9 mouse cellular contexts compared by ENCODE assay signal in genomic region chr4:62410325-62410724, GRCm38 (mm10). TPM values are rescaled to one million over a fixed set of nuclear protein-coding genes. Genes with fewer than 3 reads are reported as not detected.
A peak's percentile ranks its signal among the peaks of the same experiment; 100 is the strongest.
DNase-seq lines count a peak whose midpoint lies in the region; ATAC-seq and TF ChIP-seq lines count a peak whose summit lies in the region.
"Had no signal": no experiment of that assay in that cellular context is flagged by ENCODE, and none has a peak within 500 bp of the region (broad histone marks: within the 10 kb centered on the region; RNA-seq: fewer than 3 reads in every experiment).

No protein-coding gene starts in this region.

- ATAC-seq in stomach, embryonic 14.5 days (ENCODE audit: insufficient number of reproducible peaks, insufficient read depth, low FRiP score, low read depth) = no peak
- ATAC-seq in stomach, postnatal 0 days (ENCODE audit: low FRiP score, low TSS enrichment) = no peak
- no peak for ATAC-seq in limb, embryonic 14.5 days (ENCODE audit: low FRiP score, low read depth)
- no peak for ATAC-seq in stomach, embryonic 16.5 days (ENCODE audit: insufficient read depth, low FRiP score)

- H3K9me3 ChIP-seq in heart, embryonic 10.5 days = no peaks in the 10 kb centered on the region
- H3K9me3 ChIP-seq in stomach, embryonic 14.5 days (ENCODE audit: control insufficient read depth, low read depth, low read length) = no peaks in the 10 kb centered on the region
- no peaks in the 10 kb centered on the region for H3K9me3 ChIP-seq in stomach, postnatal 0 days (ENCODE audit: control insufficient read depth, low read length)
- no peaks in the 10 kb centered on the region for H3K9me3 ChIP-seq in limb, embryonic 14.5 days (ENCODE audit: control insufficient read depth, low read length)
- no peaks in the 10 kb centered on the region for H3K9me3 ChIP-seq in stomach, embryonic 16.5 days (replicated peaks; ENCODE audit: control insufficient read depth, low read length)

- H3K4me2 ChIP-seq in stomach, embryonic 14.5 days (replicated peaks; ENCODE audit: low read depth, low read length) = peak overlapping the region; percentile 81; the same call in 1 of the 2 replicates
- no peak overlapping the region for H3K4me2 ChIP-seq in stomach, postnatal 0 days (replicated peaks; ENCODE audit: low read depth)
- H3K4me2 ChIP-seq in limb, embryonic 14.5 days (replicated peaks; ENCODE audit: low read depth, low read length, severe bottlenecking) = peak overlapping the region; percentile 69
- peak overlapping the region; percentile 88 for H3K4me2 ChIP-seq in stomach, embryonic 16.5 days (ENCODE audit: low read depth, low read length)

- peak; percentile 62 for DNase-seq in heart, adult 11 months
- DNase-seq in heart, embryonic 10.5 days (ENCODE audit: low spot score) = no peak
- DNase-seq in stomach, postnatal 0 days (ENCODE audit: low spot score) = no peak
- no peak for DNase-seq in limb, embryonic 14.5 days (ENCODE audit: low spot score)
- DNase-seq in lung, postnatal 14 days = no peak
- no peak for DNase-seq in natural killer cell, adult 2 months (ENCODE audit: low spot score in 2 of 2)
- DNase-seq: thymus, postnatal 4 days had no signal

- TF ChIP-seq CTCF in stomach, postnatal 0 days (IDR thresholded peaks at IDR 0.05; ENCODE audit: low read depth) = no peak

- no peaks in the 10 kb centered on the region for H3K27me3 ChIP-seq in heart, embryonic 10.5 days (ENCODE audit: insufficient read depth, poor library complexity, severe bottlenecking)
- H3K27me3 ChIP-seq in stomach, embryonic 14.5 days (ENCODE audit: control insufficient read depth, insufficient read depth, low read length) = no peaks in the 10 kb centered on the region
- H3K27me3 ChIP-seq in stomach, postnatal 0 days (ENCODE audit: control insufficient read depth, insufficient read depth, low read length) = no peaks in the 10 kb centered on the region
- H3K27me3 ChIP-seq in limb, embryonic 14.5 days (ENCODE audit: control insufficient read depth, insufficient read depth, low read length) = no peaks in the 10 kb centered on the region
- no peaks in the 10 kb centered on the region for H3K27me3 ChIP-seq in stomach, embryonic 16.5 days (ENCODE audit: control insufficient read depth, insufficient read depth, low read length)

- H3K36me3 ChIP-seq in heart, embryonic 10.5 days = peaks cover 46% of the 10 kb centered on the region
- peaks cover 34% of the 10 kb centered on the region for H3K36me3 ChIP-seq in stomach, embryonic 14.5 days (ENCODE audit: control insufficient read depth, insufficient read depth, low read length)
- peaks cover 13% of the 10 kb centered on the region for H3K36me3 ChIP-seq in stomach, postnatal 0 days (ENCODE audit: control insufficient read depth, insufficient read depth, low read length)
- H3K36me3 ChIP-seq in limb, embryonic 14.5 days (ENCODE audit: control insufficient read depth, insufficient read depth, low read length) = peaks cover 47% of the 10 kb centered on the region
- peaks cover 16% of the 10 kb centered on the region for H3K36me3 ChIP-seq in stomach, embryonic 16.5 days (ENCODE audit: control insufficient read depth, insufficient read depth, low read length)

- peaks cover 12% of the 10 kb centered on the region for H3K4me1 ChIP-seq in heart, embryonic 10.5 days
- H3K4me1 ChIP-seq in stomach, embryonic 14.5 days (ENCODE audit: control insufficient read depth, insufficient read depth, low read length) = peaks cover 12% of the 10 kb centered on the region; the same call in 1 of the 2 replicates
- peaks cover 4% of the 10 kb centered on the region; the same call in 1 of the 2 replicates for H3K4me1 ChIP-seq in stomach, postnatal 0 days (replicated peaks; ENCODE audit: control insufficient read depth, insufficient read depth)
- H3K4me1 ChIP-seq in limb, embryonic 14.5 days (ENCODE audit: control insufficient read depth, insufficient read depth, low read length) = peaks cover 18% of the 10 kb centered on the region; the same call in 1 of the 2 replicates
- peaks cover 11% of the 10 kb centered on the region for H3K4me1 ChIP-seq in stomach, embryonic 16.5 days (ENCODE audit: control insufficient read depth, insufficient read depth, low read length)

- 92% methylated on average over 2 of the region's 2 CpGs for WGBS in heart, embryonic 10.5 days
- WGBS in stomach, embryonic 14.5 days = 82% methylated on average over 2 of the region's 2 CpGs
- 77% methylated on average over 2 of the region's 2 CpGs for WGBS in stomach, postnatal 0 days
- WGBS in limb, embryonic 14.5 days = 82% methylated on average over 2 of the region's 2 CpGs
- 76% methylated on average over 2 of the region's 2 CpGs for WGBS in stomach, embryonic 16.5 days

- no peak overlapping the region; the same call in 1 of the 2 replicates for H3K4me3 ChIP-seq in heart, embryonic 10.5 days
- H3K4me3 ChIP-seq in stomach, embryonic 14.5 days (ENCODE audit: low read depth, low read length) = no peak overlapping the region
- H3K4me3 ChIP-seq in stomach, postnatal 0 days (ENCODE audit: low read depth, low read length) = no peak overlapping the region
- H3K4me3 ChIP-seq in limb, embryonic 14.5 days (replicated peaks; ENCODE audit: low read length) = no peak overlapping the region
- no peak overlapping the region for H3K4me3 ChIP-seq in stomach, embryonic 16.5 days (replicated peaks; ENCODE audit: low read length)

- TF ChIP-seq EP300 in stomach, postnatal 0 days (optimal IDR thresholded peaks at IDR 0.05) = no peak

- H3K9ac ChIP-seq in stomach, embryonic 14.5 days (replicated peaks; ENCODE audit: low read depth, low read length) = no peak overlapping the region
- H3K9ac ChIP-seq in stomach, postnatal 0 days (ENCODE audit: low read length) = no peak overlapping the region
- 0 out of 2 replicates have a peak overlapping the region, but pooled peaks have one; percentile 32 for H3K9ac ChIP-seq in limb, embryonic 14.5 days (ENCODE audit: low read depth, low read length, severe bottlenecking)
- H3K9ac ChIP-seq in stomach, embryonic 16.5 days (ENCODE audit: low read length) = 0 out of 2 replicates have a peak overlapping the region, but pooled peaks have one; percentile 88

- no peak overlapping the region for H3K27ac ChIP-seq in heart, embryonic 10.5 days
- H3K27ac ChIP-seq in stomach, embryonic 14.5 days (ENCODE audit: low read length) = no peak overlapping the region
- H3K27ac ChIP-seq in stomach, postnatal 0 days (replicated peaks) = no peak overlapping the region
- no peak overlapping the region for H3K27ac ChIP-seq in limb, embryonic 14.5 days (replicated peaks; ENCODE audit: low read depth, low read length)
- H3K27ac ChIP-seq in stomach, embryonic 16.5 days (ENCODE audit: low read length) = no peak overlapping the region

- no peak for TF ChIP-seq POLR2A in limb, embryonic 14.5 days (IDR thresholded peaks at IDR 0.05; ENCODE audit: borderline replicate concordance, extremely low read depth, insufficient read depth, insufficient read length)

RNA-seq across cellular contexts. Expression of gene Prpf4, which starts 1.7 kb away (rescaled TPM):
- polyA plus RNA-seq in heart, embryonic 10.5 days (2016; fragmentation: Nextera tagmentation; extraction: Ambion mirVana) = 19.2 and 23.2 TPM in 2 replicates
- polyA plus RNA-seq in stomach, embryonic 14.5 days (2014; fragmentation: Nextera tagmentation; extraction: Ambion mirVana) = 23.7 and 25.3 TPM in 2 replicates
- 7.5 and 7.6 TPM in 2 replicates for polyA plus RNA-seq in stomach, postnatal 0 days (2015; fragmentation: Nextera tagmentation; extraction: Ambion mirVana)
- 27.4 and 28.9 TPM in 2 replicates for polyA plus RNA-seq in limb, embryonic 14.5 days (2012; rRNA removed)
- polyA plus RNA-seq in limb, embryonic 14.5 days (2014; fragmentation: Nextera tagmentation; extraction: Ambion mirVana) = 20.8 and 22.4 TPM in 2 replicates
- 16.6 and 18.3 TPM in 2 replicates for polyA plus RNA-seq in stomach, embryonic 16.5 days (2015; fragmentation: Nextera tagmentation; extraction: Ambion mirVana)

RNA-seq across cellular contexts. Expression of gene Cdc26, which starts 1.9 kb away (rescaled TPM):
- 101 and 125 TPM in 2 replicates for polyA plus RNA-seq in heart, embryonic 10.5 days (2016; fragmentation: Nextera tagmentation; extraction: Ambion mirVana)
- polyA plus RNA-seq in stomach, embryonic 14.5 days (2014; fragmentation: Nextera tagmentation; extraction: Ambion mirVana) = 174 and 186 TPM in 2 replicates
- 83.6 and 91.5 TPM in 2 replicates for polyA plus RNA-seq in stomach, postnatal 0 days (2015; fragmentation: Nextera tagmentation; extraction: Ambion mirVana)
- polyA plus RNA-seq in limb, embryonic 14.5 days (2012; rRNA removed) = 114 and 146 TPM in 2 replicates
- polyA plus RNA-seq in limb, embryonic 14.5 days (2014; fragmentation: Nextera tagmentation; extraction: Ambion mirVana) = 184 and 190 TPM in 2 replicates
- polyA plus RNA-seq in stomach, embryonic 16.5 days (2015; fragmentation: Nextera tagmentation; extraction: Ambion mirVana) = 127 and 128 TPM in 2 replicates

RNA-seq across cellular contexts. Expression of gene Rnf183, which starts 24.7 kb away (rescaled TPM):
- not detected in 2 replicates for polyA plus RNA-seq in heart, embryonic 10.5 days (2016; fragmentation: Nextera tagmentation; extraction: Ambion mirVana)
- polyA plus RNA-seq in stomach, embryonic 14.5 days (2014; fragmentation: Nextera tagmentation; extraction: Ambion mirVana) = not detected in 2 replicates
- 0.23 and 0.24 TPM in 2 replicates for polyA plus RNA-seq in stomach, postnatal 0 days (2015; fragmentation: Nextera tagmentation; extraction: Ambion mirVana)
- 0.14 and 0.46 TPM in 2 replicates for polyA plus RNA-seq in limb, embryonic 14.5 days (2012; rRNA removed)
- polyA plus RNA-seq in limb, embryonic 14.5 days (2014; fragmentation: Nextera tagmentation; extraction: Ambion mirVana) = not detected in 2 replicates
- 0.26 and 0.34 TPM in 2 replicates for polyA plus RNA-seq in stomach, embryonic 16.5 days (2015; fragmentation: Nextera tagmentation; extraction: Ambion mirVana)

RNA-seq across cellular contexts. Expression of gene Slc31a1, which starts 49.8 kb away (rescaled TPM):
- 46.9 and 53.6 TPM in 2 replicates for polyA plus RNA-seq in heart, embryonic 10.5 days (2016; fragmentation: Nextera tagmentation; extraction: Ambion mirVana)
- 41.2 and 45.5 TPM in 2 replicates for polyA plus RNA-seq in stomach, embryonic 14.5 days (2014; fragmentation: Nextera tagmentation; extraction: Ambion mirVana)
- polyA plus RNA-seq in stomach, postnatal 0 days (2015; fragmentation: Nextera tagmentation; extraction: Ambion mirVana) = 51.4 and 55.0 TPM in 2 replicates
- polyA plus RNA-seq in limb, embryonic 14.5 days (2012; rRNA removed) = 33.1 and 33.3 TPM in 2 replicates
- polyA plus RNA-seq in limb, embryonic 14.5 days (2014; fragmentation: Nextera tagmentation; extraction: Ambion mirVana) = 45.0 and 46.0 TPM in 2 replicates
- polyA plus RNA-seq in stomach, embryonic 16.5 days (2015; fragmentation: Nextera tagmentation; extraction: Ambion mirVana) = 62.9 and 74.4 TPM in 2 replicates

RNA-seq across cellular contexts. Expression of gene Fkbp15, which starts 50.0 kb away (rescaled TPM):
- polyA plus RNA-seq in heart, embryonic 10.5 days (2016; fragmentation: Nextera tagmentation; extraction: Ambion mirVana) = 17.2 and 19.5 TPM in 2 replicates
- polyA plus RNA-seq in stomach, embryonic 14.5 days (2014; fragmentation: Nextera tagmentation; extraction: Ambion mirVana) = 27.1 and 28.6 TPM in 2 replicates
- polyA plus RNA-seq in stomach, postnatal 0 days (2015; fragmentation: Nextera tagmentation; extraction: Ambion mirVana) = 15.0 and 16.2 TPM in 2 replicates
- polyA plus RNA-seq in limb, embryonic 14.5 days (2012; rRNA removed) = 24.1 and 25.7 TPM in 2 replicates
- 29.3 and 29.6 TPM in 2 replicates for polyA plus RNA-seq in limb, embryonic 14.5 days (2014; fragmentation: Nextera tagmentation; extraction: Ambion mirVana)
- polyA plus RNA-seq in stomach, embryonic 16.5 days (2015; fragmentation: Nextera tagmentation; extraction: Ambion mirVana) = 29.8 and 30.2 TPM in 2 replicates

Comparison
In these comparisons a context has a peak if more than half of its experiments do, and no peak if none do; other contexts are left out.
1. H3K9ac ChIP-seq: peak in limb, embryonic 14.5 days (single experiment) and stomach, embryonic 16.5 days (single experiment); none in stomach, embryonic 14.5 days (single experiment) and stomach, postnatal 0 days (single experiment).